Mouse (Mus musculus) liver, postnatal 0 days (tissue): Measurements from ENCODE around the gene Ywhaq.

Experiments used
- CTCF ChIP-seq: sonication (generic); IDR thresholded peaks from 2 replicates; pipeline ENCODE4 v1.5.1; 2016; ENCODE audit warnings: antibody characterized with exemption, low read depth
- EP300 ChIP-seq: IDR thresholded peaks from 2 replicates; pipeline ENCODE4 v1.6.1; 2016; ENCODE audit warnings: antibody characterized with exemption, low read depth, mild to moderate bottlenecking

DNA sequence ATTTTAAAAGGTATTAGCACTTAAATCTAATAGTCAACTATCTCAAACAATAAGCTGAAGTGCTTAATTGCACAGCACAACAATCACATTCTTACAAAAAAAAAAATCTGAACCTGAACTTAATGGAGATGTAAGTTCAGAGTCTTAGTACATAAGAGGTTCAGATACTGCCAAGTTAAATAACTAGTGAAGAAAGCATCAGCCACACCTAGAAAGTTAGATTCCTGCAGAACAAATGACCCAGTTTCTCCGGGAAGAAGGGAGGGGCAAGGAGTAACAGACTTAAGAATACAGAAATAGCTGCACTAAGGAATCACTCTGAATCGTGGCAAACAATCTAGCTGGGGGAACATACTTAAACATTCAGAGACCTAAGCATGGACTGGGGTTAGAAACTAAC is 54.8 kb downstream of the Ywhaq start:
- TF ChIP-seq CTCF = no peak
- no peak for TF ChIP-seq EP300
